Mouse (Mus musculus) kidney, adult 2 months (tissue): ENCODE data around the gene Siah3.

ENCODE experiments used
- CTCF ChIP-seq: fragments of 200-500 bp; conservative IDR thresholded peaks from 2 replicates; pipeline ENCODE4 v1.5.1; 2011; ENCODE audit warnings: low read depth, mild to moderate bottlenecking, control low read depth, low read length, moderate library complexity, mixed read lengths; ENCODE audit not compliant: insufficient read depth, insufficient read length
- POLR2A ChIP-seq: fragments of 200-500 bp; IDR thresholded peaks from one replicate; pipeline ENCODE4 v1.6.1; 2011; ENCODE audit warnings: low read depth, low read length, control low read depth

DNA sequence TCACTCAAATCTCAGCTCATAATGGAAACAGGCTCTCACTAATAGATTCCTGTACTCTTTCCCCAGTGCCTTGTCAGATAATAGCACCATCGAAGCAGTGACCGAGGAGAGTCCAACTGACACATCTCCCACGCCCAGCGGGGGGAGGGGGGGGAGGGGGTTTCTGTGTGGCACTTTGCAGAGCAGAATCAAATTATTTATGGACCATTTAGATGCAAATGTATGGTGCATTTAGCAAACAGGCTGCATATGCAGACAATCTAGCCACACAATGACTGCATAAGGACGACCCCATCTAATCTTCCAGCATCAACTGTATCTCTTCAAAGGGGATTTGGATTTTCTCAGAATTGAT lies 85.2 kb downstream of the Siah3 start:
- TF ChIP-seq POLR2A (no peak), CTCF (no peak)
